Mouse (Mus musculus): Measurements from ENCODE around the gene Sox30. TPM values are rescaled to one million over a fixed set of nuclear protein-coding genes. Genes with fewer than 3 reads are reported as not detected.

Gene Sox30
- polyA plus RNA-seq, 1 experiment from 2014 or later = 0.05 TPM

DNA sequence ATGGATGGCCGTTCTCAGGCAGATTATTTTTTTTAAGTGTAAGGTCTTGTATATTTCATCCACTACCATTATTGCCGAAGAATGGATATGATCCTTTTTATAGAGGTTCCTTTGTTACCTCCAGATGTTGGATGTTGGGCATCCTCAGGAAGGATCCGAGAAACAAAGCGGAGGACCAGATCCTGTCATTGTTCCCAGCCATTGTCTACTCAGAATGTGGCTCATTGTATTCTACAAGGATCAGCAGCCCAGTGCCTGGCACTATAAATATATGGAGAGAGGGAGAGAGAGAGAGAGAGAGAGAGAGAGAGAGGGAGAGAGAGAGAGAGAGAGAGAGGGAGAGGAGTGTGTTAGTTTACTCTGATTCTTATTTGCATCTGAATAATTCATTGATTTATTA lies 82.5 kb downstream of the Sox30 start:
- no peak for DNase-seq (ENCODE audit: low spot score)
- WGBS = 63% methylated on average over 4 of the region's 4 CpGs
- Histone ChIP-seq H3K27me3 (ENCODE audit: low read depth, poor library complexity, severe bottlenecking) (peaks cover 7% of the 10 kb centered on the region), H3K9me3 (replicated peaks) (no peaks in the 10 kb centered on the region), H3K4me1 (peaks cover 32% of the 10 kb centered on the region), H3K36me3 (0 out of 2 replicates have a peak, but pooled peaks cover 2% of the 10 kb centered on the region), H3K27ac (replicated peaks) (no peak overlapping the region), H3K4me3 (no peak overlapping the region)

DNA sequence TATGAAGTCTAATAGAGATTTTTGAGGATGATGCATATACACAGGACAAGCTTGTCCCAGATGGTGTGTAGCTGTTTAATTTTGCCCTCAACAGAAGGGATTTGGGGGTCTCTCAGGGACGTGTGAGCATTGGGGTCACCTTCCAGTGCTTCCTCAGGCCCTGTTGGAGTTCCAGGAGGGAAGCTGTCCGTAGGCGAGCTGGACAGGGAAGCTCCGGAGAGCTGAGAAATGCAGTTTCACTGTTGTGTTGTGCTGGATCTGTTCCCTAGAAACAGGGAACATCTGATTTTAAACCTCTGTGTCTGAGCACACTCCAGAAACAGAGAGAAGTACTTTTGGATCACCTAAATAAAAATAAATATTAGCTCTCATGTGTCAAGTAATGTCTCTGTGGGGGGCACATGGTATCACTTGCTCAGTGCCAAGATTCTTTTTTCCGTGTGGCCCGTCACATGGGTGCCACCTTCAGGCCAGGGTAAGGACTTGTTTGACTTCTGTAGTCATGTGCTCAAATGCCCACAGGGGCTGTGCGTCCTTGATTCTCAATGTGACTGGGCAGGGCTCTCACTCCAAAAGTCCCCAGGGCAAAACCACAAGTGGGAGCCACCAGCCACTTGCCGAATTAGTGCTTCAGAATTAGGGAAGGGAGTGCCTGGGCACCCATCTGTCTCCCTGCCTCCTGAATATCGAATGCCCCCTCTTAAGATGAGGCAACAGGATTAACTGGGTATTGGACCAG lies 83.1 kb downstream of the Sox30 start:
- no peak for DNase-seq (ENCODE audit: low spot score)
- 72% methylated on average over 9 of the region's 9 CpGs for WGBS
- H3K36me3 ChIP-seq = 0 out of 2 replicates have a peak, but pooled peaks cover 2% of the 10 kb centered on the region
- no peaks in the 10 kb centered on the region for H3K9me3 ChIP-seq (replicated peaks)
- H3K27me3 ChIP-seq (ENCODE audit: low read depth, poor library complexity, severe bottlenecking) = peaks cover under 1% of the 10 kb centered on the region; the same call in 1 of the 2 replicates
- no peak overlapping the region for H3K4me3 ChIP-seq
- no peak overlapping the region for H3K27ac ChIP-seq (replicated peaks)
- peaks cover 30% of the 10 kb centered on the region for H3K4me1 ChIP-seq

DNA sequence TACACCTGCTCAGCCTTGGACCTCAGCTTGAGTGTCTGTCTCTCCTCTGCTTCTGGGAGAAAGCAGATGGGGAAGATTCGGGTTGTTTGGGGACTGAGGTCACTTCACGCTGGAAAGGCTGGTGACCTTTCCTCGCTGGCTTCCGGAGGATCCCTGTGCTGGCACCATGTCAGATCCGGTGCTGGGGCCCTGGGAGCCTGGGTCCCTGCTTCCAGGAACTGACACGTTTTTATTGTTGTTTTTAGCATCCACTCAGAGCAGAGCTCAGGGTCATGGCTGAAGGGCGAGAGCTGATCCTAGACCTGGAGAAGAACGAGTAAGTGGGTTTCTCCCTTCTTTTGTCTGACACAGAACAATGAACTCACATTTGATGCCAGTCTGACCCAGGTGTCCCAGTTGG lies 84.7 kb downstream of the Sox30 start:
- WGBS = 80% methylated on average over 8 of the region's 8 CpGs
- H3K4me3 ChIP-seq = no peak overlapping the region
- H3K36me3 ChIP-seq = 0 out of 2 replicates have a peak, but pooled peaks cover 2% of the 10 kb centered on the region
- H3K27me3 ChIP-seq (ENCODE audit: low read depth, poor library complexity, severe bottlenecking) = no peaks in the 10 kb centered on the region
- peaks cover 43% of the 10 kb centered on the region for H3K4me1 ChIP-seq
- H3K9me3 ChIP-seq (replicated peaks) = no peaks in the 10 kb centered on the region
- H3K27ac ChIP-seq (replicated peaks) = peak overlapping the region; percentile 59
- no peak for DNase-seq (ENCODE audit: low spot score)

DNA sequence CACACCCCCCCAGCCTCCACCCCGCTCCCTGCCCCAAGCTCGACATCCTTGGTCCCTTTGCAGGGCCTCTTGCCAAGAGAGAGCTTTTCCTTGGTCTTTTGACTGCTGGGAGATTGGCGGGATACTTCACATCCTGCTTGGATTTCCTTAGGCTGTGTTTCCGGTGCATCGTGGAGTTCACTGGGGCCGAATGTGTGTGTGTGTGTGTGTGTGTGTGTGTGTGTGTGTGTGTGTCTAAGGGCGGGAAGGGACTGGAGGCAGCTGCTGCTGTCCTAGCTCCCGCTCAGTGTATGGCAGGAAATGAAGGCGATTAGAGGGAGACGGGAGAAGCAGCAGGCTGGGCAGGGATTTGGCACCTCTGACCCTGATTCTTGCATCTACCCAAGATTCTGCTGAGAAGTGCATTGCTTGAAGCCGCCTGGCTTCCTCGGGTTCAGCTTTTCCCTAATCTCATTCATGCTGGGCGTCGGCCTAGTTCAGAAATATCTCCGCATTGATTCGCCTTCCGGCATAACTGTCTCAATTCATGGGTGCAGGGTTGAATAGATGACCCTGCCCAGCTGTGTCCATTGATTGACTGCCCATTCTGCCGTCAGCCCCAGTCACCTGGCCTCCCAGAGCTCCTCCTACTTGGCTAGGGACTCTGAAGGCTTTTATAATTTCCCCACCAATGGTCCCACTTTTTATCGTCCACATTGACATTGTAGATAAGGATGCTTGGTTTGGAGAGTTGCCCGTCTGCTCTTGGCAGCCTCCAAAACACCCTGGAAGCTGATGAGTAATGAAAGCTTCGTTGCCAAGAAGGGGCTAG lies 85.3 kb downstream of the Sox30 start:
- DNase-seq (ENCODE audit: low spot score) = peak; percentile 30
- peaks cover 47% of the 10 kb centered on the region for H3K4me1 ChIP-seq
- WGBS = 76% methylated on average over 21 of the region's 21 CpGs
- no peaks in the 10 kb centered on the region for H3K27me3 ChIP-seq (ENCODE audit: low read depth, poor library complexity, severe bottlenecking)
- no peak overlapping the region for H3K4me3 ChIP-seq
- H3K27ac ChIP-seq (replicated peaks) = peak overlapping the region; percentile 59
- no peaks in the 10 kb centered on the region for H3K9me3 ChIP-seq (replicated peaks)
- 0 out of 2 replicates have a peak, but pooled peaks cover 2% of the 10 kb centered on the region for H3K36me3 ChIP-seq

Other genes with a start within 250 kb of the Sox30 start
- gene Clint1, start 128.3 kb upstream of the Sox30 start, polyA plus RNA-seq (2016; fragmentation: Nextera tagmentation; extraction: Ambion mirVana) = 57.8 and 60.3 TPM in 2 replicates
- 7.3 and 9.1 TPM in 2 replicates for gene Lsm11, start 35.4 kb upstream of the Sox30 start, polyA plus RNA-seq (2016; fragmentation: Nextera tagmentation; extraction: Ambion mirVana)
- 18.2 and 18.3 TPM in 2 replicates for gene Thg1l, start 24.8 kb upstream of the Sox30 start, polyA plus RNA-seq (2016; fragmentation: Nextera tagmentation; extraction: Ambion mirVana)
- 2.4 and 3.4 TPM in 2 replicates for gene Gm12166, start 72.0 kb downstream of the Sox30 start, polyA plus RNA-seq (2016; fragmentation: Nextera tagmentation; extraction: Ambion mirVana)
- 9.3 and 11.1 TPM in 2 replicates for gene Adam19, start 75.7 kb downstream of the Sox30 start, polyA plus RNA-seq (2016; fragmentation: Nextera tagmentation; extraction: Ambion mirVana)
- gene Nipal4, start 186.2 kb downstream of the Sox30 start, polyA plus RNA-seq (2016; fragmentation: Nextera tagmentation; extraction: Ambion mirVana) = 1.00 and 1.3 TPM in 2 replicates

Measured in midbrain, embryonic 10.5 days (tissue).